In the genomic region with DNA sequence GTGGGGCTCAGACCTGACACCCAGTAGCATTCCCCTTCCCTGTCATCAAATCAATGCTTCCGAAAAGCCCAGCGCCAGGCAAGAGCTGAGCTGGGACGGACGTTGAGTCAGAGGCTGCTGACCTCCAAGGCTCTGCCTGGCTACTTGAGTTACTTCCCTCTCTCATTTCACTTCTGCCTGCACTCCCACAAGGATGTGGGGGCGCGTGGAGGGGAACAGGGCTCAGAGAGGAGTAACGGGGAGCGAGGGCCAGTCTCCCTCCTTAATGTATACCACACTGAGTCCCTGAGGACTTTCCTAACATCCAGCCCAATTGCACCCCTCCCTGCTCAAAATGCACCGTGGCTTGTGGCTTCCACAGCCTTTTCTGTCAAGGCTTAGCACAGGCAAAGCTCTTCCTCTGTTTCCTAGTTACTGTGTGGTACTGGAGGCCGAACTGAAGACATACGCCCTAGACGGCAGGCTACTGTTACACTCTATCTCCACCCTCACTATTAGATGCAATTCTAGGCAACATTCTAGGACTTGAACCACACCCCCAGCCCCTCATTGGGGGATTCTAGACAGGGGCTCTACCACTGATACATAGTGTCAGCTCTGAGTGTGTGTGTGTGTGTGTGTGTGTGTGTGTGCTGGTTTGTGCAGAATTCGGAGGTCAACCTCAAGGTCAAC, we compare ENCODE assay signal across 1 mouse cellular context.
TF ChIP-seq lines count a peak whose summit lies in the region.

No protein-coding gene starts in this region.

TF ChIP-seq in MEL, 35 proteins besides CTCF, POLR2A, EP300 and RAD21:
- TF ChIP-seq MEF2A (IDR thresholded peaks at IDR 0.05; ENCODE audit: extremely low read depth, insufficient replicate concordance, low read depth, low read length, poor library complexity, severe bottlenecking) (no peak), TCF12 (IDR thresholded peaks at IDR 0.05; ENCODE audit: low read depth, low read length) (no peak), USF2 (IDR thresholded peaks at IDR 0.05; ENCODE audit: borderline replicate concordance in 1 of 2, insufficient read depth in 1 of 2, low read depth in 1 of 2, low read length in 2 of 2) (no peak), CHD1 (IDR thresholded peaks at IDR 0.05; ENCODE audit: low read depth, low read length) (no peak), ETS1 (IDR thresholded peaks at IDR 0.05; ENCODE audit: low read depth, low read length) (no peak)
